Mouse (Mus musculus) midbrain, embryonic 12.5 days (tissue): ENCODE results near the gene Uba1. TPM values are rescaled to one million over a fixed set of nuclear protein-coding genes. Genes with fewer than 3 reads are reported as not detected.

Experiments used
- polyA plus RNA-seq: library from polyadenylated mRNA; unstranded; fragments of >200 nt; fragmentation: Nextera tagmentation; extraction: Ambion mirVana; gene quantifications from 2 replicates; pipeline ENCODE4 v1.2.1, GENCODE M21; 2016

Uba1 gene
- polyA plus RNA-seq, 1 experiment from 2014 or later: 374 TPM

Other genes starting within 250 kb of the Uba1 start
- gene Jade3, start 232.6 kb upstream of the Uba1 start, polyA plus RNA-seq: 9.5 and 10.1 TPM in 2 replicates
- gene Rgn, start 108.5 kb upstream of the Uba1 start, polyA plus RNA-seq: 0.14 and 0.65 TPM in 2 replicates
- gene Rbm10, start 40.8 kb upstream of the Uba1 start, polyA plus RNA-seq: 80.8 and 83.9 TPM in 2 replicates
- 193 and 195 TPM in 2 replicates for gene Ndufb11, start 40.7 kb upstream of the Uba1 start, polyA plus RNA-seq
- 136 and 150 TPM in 2 replicates for gene Cdk16, start 29.6 kb downstream of the Uba1 start, polyA plus RNA-seq
- gene Usp11, start 45.6 kb downstream of the Uba1 start, polyA plus RNA-seq: 85.7 and 86.4 TPM in 2 replicates
- 141 and 145 TPM in 2 replicates for gene Araf, start 139.5 kb downstream of the Uba1 start, polyA plus RNA-seq
- gene Timp1, start 211.8 kb downstream of the Uba1 start, polyA plus RNA-seq: 6.9 and 7.9 TPM in 2 replicates